ENCODE assay signal across 11 mouse cellular contexts in genomic region chr4:40839251-40839650, GRCm38 (mm10). TPM values are rescaled to one million over a fixed set of nuclear protein-coding genes. Genes with fewer than 3 reads are reported as not detected.
A peak's percentile ranks its signal among the peaks of the same experiment; 100 is the strongest.
DNase-seq lines count a peak whose midpoint lies in the region; ATAC-seq and TF ChIP-seq lines count a peak whose summit lies in the region.
"Had no signal": no experiment of that assay in that cellular context is flagged by ENCODE, and none has a peak within 500 bp of the region (broad histone marks: within the 10 kb centered on the region; RNA-seq: fewer than 3 reads in every experiment).

No protein-coding gene starts in this region.

- TF ChIP-seq POLR2A in small intestine, adult 2 months (IDR thresholded peaks at IDR 0.05; ENCODE audit: low read depth, low read length): no peak

- TF ChIP-seq CTCF in small intestine, adult 2 months (IDR thresholded peaks at IDR 0.05; ENCODE audit: extremely low read depth, insufficient read length, insufficient replicate concordance, low read depth, low read length): no peak

- no peak for DNase-seq in kidney, postnatal 4 days
- peak; percentile 55 to 62 for DNase-seq in CD8-positive naive resting alpha-beta T cell, adult 2 months (ENCODE audit: low read depth in 2 of 2, low spot score in 2 of 2)
- no peak for DNase-seq in frontal cortex, postnatal 10 days (ENCODE audit: low spot score in 2 of 2)
- no peak for DNase-seq in left cerebral cortex, adult 9 months (ENCODE audit: low spot score in 2 of 2)
- no peak for DNase-seq in midbrain, embryonic 14.5 days
- DNase-seq: kidney, adult 11 months had no signal

- no peak overlapping the region for H3K9ac ChIP-seq in kidney, embryonic 15.5 days
- H3K9ac ChIP-seq in heart, embryonic 15.5 days: no peak overlapping the region
- H3K9ac ChIP-seq in midbrain, embryonic 14.5 days (replicated peaks; ENCODE audit: low read length): no peak overlapping the region

- ATAC-seq in kidney, embryonic 15.5 days (replicated peaks; ENCODE audit: low FRiP score): no peak
- no peak for ATAC-seq in heart, embryonic 15.5 days (replicated peaks; ENCODE audit: insufficient number of reproducible peaks, insufficient read depth, low FRiP score, low read depth)
- no peak for ATAC-seq in midbrain, embryonic 14.5 days (ENCODE audit: low FRiP score, low TSS enrichment)
- ATAC-seq: forebrain, embryonic 14.5 days; Patski had no signal

- H3K9me3 ChIP-seq in kidney, embryonic 15.5 days (replicated peaks): no peaks in the 10 kb centered on the region
- H3K9me3 ChIP-seq in heart, embryonic 15.5 days (replicated peaks): no peaks in the 10 kb centered on the region
- no peaks in the 10 kb centered on the region for H3K9me3 ChIP-seq in midbrain, embryonic 14.5 days (ENCODE audit: control insufficient read depth, low read length)

- 83% methylated on average over 12 of the region's 12 CpGs for WGBS in kidney, embryonic 15.5 days
- 56% methylated on average over 12 of the region's 12 CpGs for WGBS in heart, embryonic 15.5 days
- WGBS in small intestine, adult 2 months: 45% methylated on average over 12 of the region's 12 CpGs
- WGBS in midbrain, embryonic 14.5 days: 90% methylated on average over 12 of the region's 12 CpGs

- H3K4me2 ChIP-seq in kidney, embryonic 15.5 days: no peak overlapping the region
- peak overlapping the region; percentile 35; the same call in 1 of the 2 replicates for H3K4me2 ChIP-seq in heart, embryonic 15.5 days
- no peak overlapping the region for H3K4me2 ChIP-seq in midbrain, embryonic 14.5 days (ENCODE audit: low read length)

- no peaks in the 10 kb centered on the region for H3K27me3 ChIP-seq in kidney, embryonic 15.5 days
- no peaks in the 10 kb centered on the region for H3K27me3 ChIP-seq in heart, embryonic 15.5 days
- no peaks in the 10 kb centered on the region for H3K27me3 ChIP-seq in small intestine, adult 2 months (ENCODE audit: control insufficient read depth, insufficient read depth, low read length)
- no peaks in the 10 kb centered on the region for H3K27me3 ChIP-seq in midbrain, embryonic 14.5 days (ENCODE audit: control insufficient read depth, insufficient read depth, low read length)
- H3K27me3 ChIP-seq: Patski had no signal

- H3K36me3 ChIP-seq in kidney, embryonic 15.5 days: no peaks in the 10 kb centered on the region
- no peaks in the 10 kb centered on the region for H3K36me3 ChIP-seq in heart, embryonic 15.5 days
- peaks cover 6% of the 10 kb centered on the region; the same call in 1 of the 2 replicates for H3K36me3 ChIP-seq in small intestine, adult 2 months (ENCODE audit: control insufficient read depth, insufficient read depth, low read length)
- H3K36me3 ChIP-seq in midbrain, embryonic 14.5 days (ENCODE audit: control insufficient read depth, insufficient read depth, low read length): no peaks in the 10 kb centered on the region

- no peak overlapping the region for H3K4me3 ChIP-seq in kidney, embryonic 15.5 days (replicated peaks)
- no peak overlapping the region for H3K4me3 ChIP-seq in heart, embryonic 15.5 days
- H3K4me3 ChIP-seq in small intestine, adult 2 months (ENCODE audit: low read depth, low read length): no peak overlapping the region
- H3K4me3 ChIP-seq in midbrain, embryonic 14.5 days (replicated peaks; ENCODE audit: low read depth, low read length): no peak overlapping the region

- peaks cover 42% of the 10 kb centered on the region for H3K4me1 ChIP-seq in kidney, embryonic 15.5 days
- peaks cover 91% of the 10 kb centered on the region for H3K4me1 ChIP-seq in heart, embryonic 15.5 days (replicated peaks)
- H3K4me1 ChIP-seq in small intestine, adult 2 months (ENCODE audit: control insufficient read depth, insufficient read depth, insufficient read length, low read length): peaks cover 30% of the 10 kb centered on the region
- peaks cover 6% of the 10 kb centered on the region; the same call in 1 of the 2 replicates for H3K4me1 ChIP-seq in midbrain, embryonic 14.5 days (ENCODE audit: control insufficient read depth, insufficient read depth, low read length)

- H3K27ac ChIP-seq in kidney, embryonic 15.5 days: 0 out of 2 replicates have a peak overlapping the region, but pooled peaks have one; percentile 22
- H3K27ac ChIP-seq in heart, embryonic 15.5 days: peak overlapping the region; percentile 90
- H3K27ac ChIP-seq in small intestine, adult 2 months (ENCODE audit: insufficient read depth, low read depth, low read length): peak overlapping the region; percentile 74
- no peak overlapping the region for H3K27ac ChIP-seq in midbrain, embryonic 14.5 days (replicated peaks; ENCODE audit: low read depth, low read length)

RNA-seq across cellular contexts. Expression of gene B4galt1, which starts 14.6 kb away (rescaled TPM):
- 46.3 and 46.4 TPM in 2 replicates for polyA plus RNA-seq in kidney, embryonic 15.5 days (2015; fragmentation: Nextera tagmentation; extraction: Ambion mirVana)
- 53.7 and 59.5 TPM in 2 replicates for polyA plus RNA-seq in heart, embryonic 15.5 days (2015; fragmentation: Nextera tagmentation; extraction: Ambion mirVana)
- polyA plus RNA-seq in small intestine, adult 2 months (2012; rRNA removed): 71.3 and 79.4 TPM in 2 replicates
- polyA plus RNA-seq in midbrain, embryonic 14.5 days (2014; fragmentation: Nextera tagmentation; extraction: Ambion mirVana): 4.3 and 7.6 TPM in 2 replicates

Comparison
In these comparisons a context has a peak if more than half of its experiments do, and no peak if none do; other contexts are left out.
1. DNase-seq: peak in CD8-positive naive resting alpha-beta T cell, adult 2 months (2 of 2); none in kidney, postnatal 4 days (0 of 2), frontal cortex, postnatal 10 days (0 of 2), left cerebral cortex, adult 9 months (0 of 2) and midbrain, embryonic 14.5 days (single experiment).